Mouse (Mus musculus) G1E (cell line): ENCODE data around the gene Pbx1.

Experiments used
- CTCF ChIP-seq: IDR thresholded peaks from 2 replicates; pipeline ENCODE4 v1.5.1; 2012; ENCODE audit warnings: low read depth, low read length, inconsistent platforms, mixed read lengths
- GATA1 ChIP-seq: IDR thresholded peaks from 2 replicates; pipeline ENCODE4 v1.6.1; 2012; ENCODE audit warnings: borderline replicate concordance, low read length, inconsistent platforms, mixed read lengths
- GATA2 ChIP-seq: IDR thresholded peaks from 2 replicates; pipeline ENCODE4 v1.6.1; 2012; ENCODE audit warnings: low read depth, low read length, inconsistent platforms, borderline replicate concordance
- POLR2AphosphoS5 ChIP-seq: IDR thresholded peaks from 2 replicates; pipeline ENCODE4 v1.6.1; 2012; ENCODE audit warnings: low read depth, low read length, inconsistent platforms; ENCODE audit not compliant: insufficient replicate concordance
- TAL1 ChIP-seq: conservative IDR thresholded peaks from 2 replicates; pipeline ENCODE4 v1.6.1; 2012; ENCODE audit warnings: low read depth, low read length, inconsistent platforms, mixed read lengths

DNA sequence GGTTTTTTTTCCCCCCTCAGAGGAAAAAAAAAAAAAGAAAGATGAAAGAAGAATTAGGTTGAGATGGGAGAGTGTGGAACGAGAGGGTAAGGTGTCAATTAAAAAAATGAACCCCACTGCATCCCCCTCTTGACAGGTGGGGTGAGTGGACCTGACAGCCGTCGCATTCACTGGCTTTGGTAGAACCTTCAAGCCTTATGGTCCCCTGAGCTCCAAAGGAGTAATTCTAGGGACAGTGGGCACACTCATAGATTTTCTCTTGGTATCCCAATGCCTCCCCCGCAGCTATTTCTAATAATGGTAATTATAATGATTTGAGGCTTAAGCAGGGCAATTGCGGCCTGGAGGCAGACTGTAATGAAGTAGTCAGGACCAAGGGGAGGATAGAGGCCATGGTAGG is 167.0 kb downstream of the Pbx1 start:
- no peak for TF ChIP-seq CTCF
- no peak for TF ChIP-seq TAL1
- no peak for TF ChIP-seq GATA2
- no peak for TF ChIP-seq GATA1
- TF ChIP-seq POLR2AphosphoS5, result no peak
